Mouse (Mus musculus): ENCODE measurements around the gene Slc34a1.

Gene Slc34a1

GRCm38 (mm10) chr13:55465184-55465583 is 67.2 kb downstream of the Slc34a1 start:
- CTCF ChIA-PET, result interaction anchor here (0.9 to 2.3 kb wide), 4 partner anchors 14 to 47 kb away, joined by 3 to 6 read pairs (median 3); no protein-coding TSS in a partner anchor

Data from spleen, embryonic (tissue).